Mouse (Mus musculus) mammary gland, adult 2 months (tissue): ENCODE measurements around the gene S100a9. TPM values are rescaled to one million over a fixed set of nuclear protein-coding genes. Genes with fewer than 3 reads are reported as not detected.

Experiments
- polyA plus RNA-seq: library from polyadenylated mRNA; depleted of rRNA; stranded (reverse); fragments of >200 nt; gene quantifications from 2 replicates; pipeline ENCODE4 v1.2.3, GENCODE M21; 2012; ENCODE audit warnings: low replicate concordance; rRNA removed

The S100a9 gene
- polyA plus RNA-seq, result 2.2 and 3.9 TPM in 2 replicates

DNA sequence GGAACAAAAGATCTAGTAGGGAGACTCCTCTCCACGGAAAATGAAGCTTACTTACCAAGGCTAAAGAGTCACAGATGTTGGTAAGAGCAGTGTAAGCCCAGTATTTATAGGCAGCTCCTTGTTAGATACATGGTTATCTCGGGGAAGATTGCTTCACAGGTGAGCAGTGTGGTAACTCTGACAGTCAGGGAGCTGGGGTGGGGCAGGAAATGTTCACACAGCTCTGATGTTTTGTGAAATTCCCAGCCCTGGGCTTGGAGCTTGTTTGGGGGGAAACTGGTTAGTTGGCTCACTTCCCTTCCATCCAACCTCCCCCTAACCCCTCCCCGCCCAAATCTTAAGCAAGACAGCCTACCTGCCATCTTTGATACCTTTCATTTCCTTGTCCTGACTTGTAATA is at the start of gene S100a9:
S100a9 (minus strand) TSS at position 109 of the 400 bp plus-strand sequence.

DNA sequence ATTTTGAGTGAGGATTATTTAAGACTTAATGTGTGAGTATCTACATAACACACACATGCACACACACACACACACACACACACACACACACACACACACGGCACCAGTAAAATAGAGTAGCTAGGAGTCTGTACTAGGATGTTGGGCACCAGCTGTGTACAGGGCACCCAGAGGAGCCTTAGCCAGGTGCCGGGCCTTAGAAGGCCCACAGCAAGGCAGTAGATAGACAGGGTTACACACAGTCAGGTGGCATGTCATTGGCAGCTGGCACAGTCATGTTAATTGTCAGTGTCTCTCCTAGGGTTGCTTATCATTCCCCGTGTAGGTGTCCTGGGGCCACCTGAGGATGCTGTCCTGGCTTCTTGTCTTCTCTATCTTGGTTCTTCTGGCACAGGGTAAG is 31.1 kb upstream of the S100a9 start, which contains the start of gene Pglyrp4:
Pglyrp4 (plus strand) TSS at position 301 of the 400 bp plus-strand sequence.

DNA sequence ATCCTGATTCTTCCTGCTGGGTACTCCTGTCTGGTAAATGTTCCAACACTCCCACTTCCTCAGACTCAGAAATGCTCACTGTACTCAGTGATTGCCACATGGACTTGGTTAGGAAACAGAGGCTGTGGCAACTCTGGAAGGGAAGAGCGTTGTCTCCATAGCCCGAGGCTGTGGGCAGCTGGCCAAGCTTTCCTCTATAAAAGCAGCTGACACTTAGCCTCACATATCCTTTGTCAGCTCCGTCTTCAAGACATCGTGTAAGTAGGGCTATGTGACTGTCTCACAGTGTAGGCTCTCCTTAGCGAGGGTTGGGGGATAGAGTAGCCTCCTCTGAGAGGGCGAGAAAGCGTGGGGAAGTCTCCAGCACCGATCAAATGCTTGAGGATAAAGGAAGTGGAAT is 26.7 kb downstream of the S100a9 start, which contains the start of gene S100a8:
S100a8 (plus strand) TSS at position 133 of the 400 bp plus-strand sequence.

DNA sequence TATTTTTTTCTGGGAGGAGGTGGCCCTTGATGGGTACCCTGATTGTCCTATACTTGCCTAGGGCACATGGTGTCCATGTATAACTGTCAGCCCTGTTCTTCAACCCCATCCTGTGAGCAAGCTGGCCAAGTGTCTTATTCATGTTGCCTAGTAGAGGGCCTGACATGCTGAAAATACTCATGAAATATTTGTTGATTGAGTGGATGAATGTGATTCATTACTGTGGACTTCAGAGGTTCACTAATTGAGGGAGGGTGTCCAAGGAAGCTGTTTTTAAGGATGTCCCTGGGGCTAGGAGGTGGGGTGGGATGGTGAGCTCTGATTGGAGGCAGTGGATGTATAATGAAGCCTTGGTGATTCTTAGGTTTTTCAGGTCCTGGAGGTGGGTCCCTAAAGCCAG is 41.8 kb downstream of the S100a9 start, which contains the start of gene S100a7a:
S100a7a (plus strand) TSS at position 301 of the 400 bp plus-strand sequence.

Other genes starting within 250 kb of the S100a9 start
- 102 and 127 TPM in 2 replicates for gene Npr1, start 229.9 kb downstream of the S100a9 start, polyA plus RNA-seq
- 13.6 and 27.9 TPM in 2 replicates for gene Ilf2, start 219.6 kb downstream of the S100a9 start, polyA plus RNA-seq
- 24.1 and 56.4 TPM in 2 replicates for gene Snapin, start 204.7 kb downstream of the S100a9 start, polyA plus RNA-seq
- gene Chtop, start 186.2 kb downstream of the S100a9 start, polyA plus RNA-seq, result 32.0 and 41.4 TPM in 2 replicates
- gene S100a1, start 181.3 kb downstream of the S100a9 start, polyA plus RNA-seq, result 164 and 343 TPM in 2 replicates
- 79.8 and 155 TPM in 2 replicates for gene S100a13, start 181.3 kb downstream of the S100a9 start, polyA plus RNA-seq
- gene S100a14, start 168.9 kb downstream of the S100a9 start, polyA plus RNA-seq, result 1.7 and 5.7 TPM in 2 replicates
- gene S100a16, start 158.5 kb downstream of the S100a9 start, polyA plus RNA-seq, result 114 and 155 TPM in 2 replicates
- 0.93 and 1.1 TPM in 2 replicates for gene S100a3, start 135.1 kb downstream of the S100a9 start, polyA plus RNA-seq
- not detected in 2 replicates for gene S100a2, start 105.5 kb downstream of the S100a9 start, polyA plus RNA-seq
- not detected in 2 replicates for gene Gm42674, start 93.8 kb downstream of the S100a9 start, polyA plus RNA-seq
- 43.9 and 97.5 TPM in 2 replicates for gene S100a4, start 92.0 kb downstream of the S100a9 start, polyA plus RNA-seq
- gene S100a5, start 87.2 kb downstream of the S100a9 start, polyA plus RNA-seq, result not detected in 2 replicates
- gene S100a6, start 82.8 kb downstream of the S100a9 start, polyA plus RNA-seq, result 496 and 932 TPM in 2 replicates
- gene S100a7a, start 41.7 kb downstream of the S100a9 start, polyA plus RNA-seq, result 0.43 and 2.1 TPM in 2 replicates
- 0.53 and 6.2 TPM in 2 replicates for gene S100a8, start 26.7 kb downstream of the S100a9 start, polyA plus RNA-seq
- gene Pglyrp4, start 31.2 kb upstream of the S100a9 start, polyA plus RNA-seq, result 0.06 and 1.8 TPM in 2 replicates
- not detected in 2 replicates for gene Gm5849, start 82.2 kb upstream of the S100a9 start, polyA plus RNA-seq